Mouse (Mus musculus) megakaryocyte, embryonic 14.5 days (primary cell): ENCODE data around the gene Pold1.

Experiments
- FLI1 ChIP-seq: IDR thresholded peaks from 2 replicates; pipeline ENCODE4 v1.6.1; 2012; ENCODE audit warnings: low read length, inconsistent platforms, mixed read lengths
- GATA1 ChIP-seq: IDR thresholded peaks from 3 replicates; pipeline ENCODE4 v1.6.1; 2012; ENCODE audit warnings: mixed read lengths, low read length, inconsistent platforms, borderline replicate concordance

DNA sequence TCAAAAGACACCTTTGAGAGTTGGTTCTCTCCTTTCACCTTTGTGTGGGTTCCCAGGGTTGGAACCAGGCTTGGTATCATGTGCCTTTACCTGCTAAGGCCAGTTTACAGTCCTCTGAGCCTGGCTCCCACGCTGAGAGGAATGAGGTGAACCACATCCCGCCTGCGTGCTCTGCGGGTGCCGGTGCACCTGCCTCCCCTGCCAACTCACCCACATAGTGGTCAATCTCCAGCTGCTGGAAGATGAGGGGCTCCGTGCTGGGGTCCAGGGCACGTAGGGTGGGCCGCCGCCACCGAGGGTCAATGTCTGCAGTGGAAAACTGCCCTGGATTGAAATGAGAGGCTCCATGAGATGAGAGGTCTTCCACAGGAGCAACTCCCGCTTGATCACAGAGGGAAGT lies 6.1 kb downstream of the Pold1 start:
- TF ChIP-seq FLI1 = no peak
- TF ChIP-seq GATA1 = no peak
